Mouse (Mus musculus): ENCODE data around the gene Mettl16.
A peak's percentile ranks its signal among the peaks of the same experiment; 100 is the strongest.
"Not testable (repeated sequence)": the region's sequence is repeated elsewhere in the genome, so short reads cannot be mapped to it uniquely, and the experiment has no call there.

Mettl16 gene

GRCm38 (mm10) chr11:74771650-74772049, 1.0 kb downstream of the Mettl16 start:
- ATAC-seq (ENCODE audit: insufficient number of reproducible peaks, low FRiP score, low TSS enrichment), result no peak

DNA sequence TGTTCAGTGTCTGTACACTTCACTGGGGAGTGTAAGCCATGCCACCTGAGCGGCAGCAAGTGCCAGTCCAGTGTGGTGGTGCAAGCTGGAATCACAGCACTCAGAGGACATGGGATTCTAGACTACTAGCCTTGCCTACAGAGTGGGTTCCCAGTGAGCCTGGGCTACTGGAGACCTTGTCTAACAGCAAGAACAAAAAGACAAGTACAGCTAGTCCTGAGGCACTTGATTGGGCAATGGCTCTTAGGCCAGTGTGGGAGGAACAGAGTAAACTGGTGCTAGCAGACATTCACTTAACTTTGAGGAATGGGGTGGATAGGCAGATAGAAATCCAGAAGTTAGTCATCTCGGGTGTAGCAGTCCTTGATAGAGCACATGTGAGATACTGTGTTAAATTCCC, 1.8 kb downstream of the Mettl16 start:
- no peak for ATAC-seq (ENCODE audit: insufficient number of reproducible peaks, low FRiP score, low TSS enrichment)

DNA sequence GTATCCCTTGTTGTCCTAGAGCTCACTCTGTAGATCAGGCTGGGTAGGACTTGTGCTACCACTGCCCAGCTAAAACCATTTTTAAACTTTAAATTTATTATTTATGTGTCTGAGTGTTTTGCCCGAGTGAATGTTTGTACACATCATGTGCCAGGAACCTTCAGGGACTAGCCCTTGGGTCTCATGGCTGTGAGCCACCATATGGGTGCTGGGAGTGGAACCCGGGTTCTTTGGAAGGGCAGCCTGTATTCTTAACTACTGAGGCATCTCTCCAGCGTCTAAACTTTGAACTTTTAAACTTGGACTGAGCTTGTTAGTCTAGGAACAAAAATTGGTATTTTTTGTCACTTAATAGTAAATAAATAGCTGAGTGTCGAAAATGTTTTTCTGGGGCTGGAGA, 22.2 kb downstream of the Mettl16 start:
- no peak for ATAC-seq (ENCODE audit: insufficient number of reproducible peaks, low FRiP score, low TSS enrichment)

- ATAC-seq (ENCODE audit: insufficient number of reproducible peaks, low FRiP score, low TSS enrichment), result no peak
Measured at GRCm38 (mm10) chr11:74800658-74801057, 30.0 kb downstream of the Mettl16 start.

- ATAC-seq (ENCODE audit: insufficient number of reproducible peaks, low FRiP score, low TSS enrichment), result no peak
Measured at GRCm38 (mm10) chr11:74804081-74804627, 33.5 kb downstream of the Mettl16 start.

GRCm38 (mm10) chr11:74807246-74807882, 36.7 kb downstream of the Mettl16 start:
- ATAC-seq (ENCODE audit: insufficient number of reproducible peaks, low FRiP score, low TSS enrichment), result no peak

DNA sequence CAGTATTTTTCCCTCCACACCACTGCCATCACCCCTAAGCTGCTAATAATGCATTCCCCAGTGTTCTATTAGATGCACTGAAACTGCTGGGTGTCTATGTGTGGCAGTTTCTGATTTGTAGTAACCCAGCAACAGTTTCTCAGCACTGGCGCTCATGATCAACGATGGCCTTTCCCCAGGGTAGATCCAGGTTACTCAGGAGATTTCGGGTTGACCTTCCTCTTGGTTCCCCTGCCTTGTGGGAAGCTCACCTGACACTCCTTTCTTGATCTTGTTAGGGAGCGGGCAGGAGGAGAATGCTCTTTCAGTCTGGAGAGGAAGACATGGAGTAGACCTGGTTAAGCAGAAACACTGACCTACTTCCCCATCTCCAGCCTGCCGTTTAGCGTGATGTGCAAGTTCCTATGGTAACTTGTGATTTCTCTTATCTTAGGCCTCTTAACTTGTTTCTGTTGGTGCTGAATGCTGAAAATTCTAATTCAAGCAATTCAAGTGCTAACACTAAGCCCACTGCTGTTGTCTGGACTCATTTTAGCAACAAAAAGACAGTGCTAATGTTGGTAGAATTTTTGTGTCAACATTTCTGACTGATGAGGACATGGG, 37.7 kb downstream of the Mettl16 start:
- ATAC-seq (ENCODE audit: insufficient number of reproducible peaks, low FRiP score, low TSS enrichment), result no peak

DNA sequence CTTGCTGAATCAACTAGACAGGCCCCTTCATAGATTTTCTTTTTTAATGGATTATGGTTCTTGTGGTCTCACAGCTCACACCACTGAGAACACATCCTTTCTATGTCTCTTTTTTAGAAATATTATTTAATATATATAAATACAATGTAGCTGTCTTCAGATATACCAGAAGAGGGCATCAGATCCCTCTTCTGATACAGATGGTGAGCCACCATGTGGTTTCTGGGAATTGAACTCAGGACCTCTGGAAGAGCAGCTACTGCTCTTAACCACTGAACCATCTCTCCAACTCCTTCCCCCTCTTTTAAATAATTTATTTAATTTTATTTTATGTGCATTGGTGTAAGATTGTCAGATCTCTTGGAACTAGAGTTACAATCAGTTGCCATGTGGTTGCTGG, 39.5 kb downstream of the Mettl16 start:
- no peak for ATAC-seq (ENCODE audit: insufficient number of reproducible peaks, low FRiP score, low TSS enrichment)

DNA sequence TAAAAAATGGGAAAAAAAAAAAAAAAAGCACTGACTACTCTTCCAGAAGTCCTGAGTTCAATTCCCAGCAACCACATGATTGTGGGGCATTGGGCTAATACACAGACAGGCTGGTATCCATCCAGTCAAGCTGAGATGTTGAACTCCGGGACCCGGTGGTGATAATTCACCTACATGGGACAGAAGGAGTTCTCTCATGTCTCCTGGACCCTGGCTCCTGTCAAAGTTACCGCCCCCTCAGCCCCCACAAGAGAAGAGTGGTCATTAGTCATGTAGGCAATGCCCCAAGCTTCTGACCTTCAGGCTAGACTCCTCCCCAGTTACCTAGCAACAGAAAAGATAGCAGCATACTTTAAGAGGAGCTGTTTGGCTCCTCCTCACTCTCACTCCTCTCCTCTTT, 40.4 kb downstream of the Mettl16 start:
- ATAC-seq (ENCODE audit: insufficient number of reproducible peaks, low FRiP score, low TSS enrichment), result not testable (repeated sequence)

DNA sequence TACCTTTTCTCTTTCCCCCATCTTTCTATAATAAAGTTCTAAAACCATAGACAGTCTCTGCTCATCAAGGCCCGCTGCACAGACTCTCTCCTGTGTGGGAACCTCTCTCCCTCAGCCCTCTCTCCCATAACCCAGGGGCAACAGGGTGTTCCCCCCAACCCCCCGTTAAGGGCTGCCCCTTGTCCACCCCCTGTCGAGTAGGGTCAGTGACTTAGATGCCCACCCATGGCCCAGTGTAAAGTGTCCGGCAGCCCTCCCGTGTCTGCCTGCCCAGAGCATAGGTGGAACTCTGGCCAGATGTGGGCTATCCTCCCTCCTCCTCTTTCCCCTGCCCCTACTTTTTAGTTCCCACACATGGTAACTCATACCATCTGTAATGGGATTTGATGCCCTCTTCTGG, 40.9 kb downstream of the Mettl16 start:
- no peak for ATAC-seq (ENCODE audit: insufficient number of reproducible peaks, low FRiP score, low TSS enrichment)

- ATAC-seq (ENCODE audit: insufficient number of reproducible peaks, low FRiP score, low TSS enrichment), result no peak
Measured at GRCm38 (mm10) chr11:74815795-74816194, 45.2 kb downstream of the Mettl16 start.

- no peak for ATAC-seq (ENCODE audit: insufficient number of reproducible peaks, low FRiP score, low TSS enrichment)
Measured at GRCm38 (mm10) chr11:74820921-74821320, 50.3 kb downstream of the Mettl16 start.

DNA sequence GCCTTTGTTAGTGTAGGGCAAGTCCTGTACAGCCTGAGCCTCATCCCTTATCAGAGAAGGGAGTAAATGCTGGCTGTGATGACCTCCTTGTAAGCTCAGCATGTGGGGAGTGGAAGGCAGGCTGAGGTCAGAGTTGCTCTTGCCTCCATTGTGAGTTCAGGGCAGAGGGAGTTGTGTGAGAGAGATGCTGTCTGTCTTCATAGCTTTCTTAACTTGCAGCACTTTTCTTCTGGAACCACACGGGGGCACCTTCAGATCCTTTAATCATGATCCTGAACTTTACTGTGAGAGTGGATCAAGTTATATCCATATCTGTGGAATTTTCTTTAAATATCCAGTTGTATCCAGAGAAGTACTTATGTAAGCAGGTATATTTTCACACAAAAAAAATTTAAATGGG, 50.8 kb downstream of the Mettl16 start:
- no peak for ATAC-seq (ENCODE audit: insufficient number of reproducible peaks, low FRiP score, low TSS enrichment)

DNA sequence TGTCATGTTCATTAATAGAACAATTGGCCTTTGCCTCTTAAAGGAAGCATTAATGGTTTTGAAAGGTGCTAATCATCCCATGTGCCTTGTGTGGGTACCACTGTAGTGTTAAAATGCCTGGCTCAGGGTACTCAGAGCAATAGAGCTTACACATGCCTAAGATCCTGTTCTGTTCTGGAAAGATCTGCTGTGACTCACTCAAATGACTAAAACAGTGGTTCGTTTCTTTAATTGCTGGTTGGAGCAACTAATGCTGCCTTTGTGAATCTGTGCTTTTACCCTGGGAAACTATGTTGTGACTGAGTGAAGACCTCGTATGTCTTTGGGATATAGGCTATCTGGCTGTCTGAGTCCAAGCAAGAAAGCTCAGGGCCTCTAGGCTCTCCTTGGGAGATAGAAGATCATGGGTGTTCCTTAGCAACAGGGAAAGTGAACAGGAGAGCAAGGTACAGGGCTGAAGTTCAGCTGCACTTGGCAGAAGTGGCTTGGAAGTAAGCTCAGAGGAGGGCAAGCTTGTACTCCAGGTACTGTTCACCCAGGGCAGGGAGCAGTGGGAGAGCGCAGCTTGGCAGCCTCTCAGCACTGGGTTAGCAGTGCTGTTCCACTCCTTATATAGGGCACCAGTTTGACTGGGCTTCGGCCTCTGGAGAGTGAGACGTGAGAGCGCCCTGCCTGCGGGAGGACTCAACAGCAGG, 52.3 kb downstream of the Mettl16 start:
- ATAC-seq (ENCODE audit: insufficient number of reproducible peaks, low FRiP score, low TSS enrichment), result no peak

GRCm38 (mm10) chr11:74826151-74826550, 55.5 kb downstream of the Mettl16 start:
- ATAC-seq (ENCODE audit: insufficient number of reproducible peaks, low FRiP score, low TSS enrichment), result no peak

DNA sequence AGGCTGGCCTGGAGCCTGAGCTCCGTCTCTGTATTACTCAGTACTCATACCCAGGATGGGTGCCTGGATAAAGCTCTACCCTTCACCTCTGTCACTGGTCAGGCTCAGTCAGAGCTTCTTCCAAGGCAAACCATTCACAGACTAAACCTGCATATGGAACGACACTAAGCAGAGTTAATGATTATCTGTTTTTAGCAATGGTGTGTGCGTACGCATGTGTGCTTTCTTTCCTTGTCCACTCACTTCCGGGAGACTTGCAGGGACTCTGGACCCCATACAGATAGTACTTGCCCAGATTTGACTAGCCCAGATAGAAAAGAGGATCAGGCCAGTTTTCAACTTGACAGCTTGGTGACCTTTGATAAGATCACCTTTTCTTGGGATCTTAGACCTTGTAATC, 56.1 kb downstream of the Mettl16 start:
- no peak for ATAC-seq (ENCODE audit: insufficient number of reproducible peaks, low FRiP score, low TSS enrichment)

GRCm38 (mm10) chr11:74827791-74828403, 57.3 kb downstream of the Mettl16 start:
- no peak for ATAC-seq (ENCODE audit: insufficient number of reproducible peaks, low FRiP score, low TSS enrichment)

DNA sequence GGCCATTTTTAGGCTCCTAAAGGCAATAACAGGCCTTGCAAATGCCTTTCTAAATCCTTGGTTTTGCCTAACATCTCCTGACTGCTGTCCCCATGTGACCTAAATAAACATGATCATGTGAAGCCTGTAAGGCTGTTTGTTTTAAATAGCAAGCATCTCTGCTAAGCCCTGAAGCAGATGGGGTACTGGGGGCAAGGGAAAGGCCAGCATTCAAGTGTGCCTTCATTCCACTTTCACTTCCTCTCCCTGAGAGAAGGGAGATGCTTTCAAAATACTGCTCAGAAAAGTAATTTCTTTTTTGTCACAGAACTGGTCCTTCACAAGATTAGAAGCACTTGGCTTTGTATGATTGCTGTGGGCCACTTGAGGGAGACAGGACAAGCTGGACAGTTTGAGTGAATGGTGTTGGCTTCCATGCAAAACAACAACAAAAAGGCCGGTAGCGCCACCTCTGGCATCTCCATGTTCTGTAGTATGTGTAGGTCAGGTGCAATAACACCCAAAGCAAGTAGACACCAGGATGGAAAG, 57.8 kb downstream of the Mettl16 start:
- no peak for ATAC-seq (ENCODE audit: insufficient number of reproducible peaks, low FRiP score, low TSS enrichment)

GRCm38 (mm10) chr11:74828965-74829550, 58.4 kb downstream of the Mettl16 start:
- no peak for ATAC-seq (ENCODE audit: insufficient number of reproducible peaks, low FRiP score, low TSS enrichment)

DNA sequence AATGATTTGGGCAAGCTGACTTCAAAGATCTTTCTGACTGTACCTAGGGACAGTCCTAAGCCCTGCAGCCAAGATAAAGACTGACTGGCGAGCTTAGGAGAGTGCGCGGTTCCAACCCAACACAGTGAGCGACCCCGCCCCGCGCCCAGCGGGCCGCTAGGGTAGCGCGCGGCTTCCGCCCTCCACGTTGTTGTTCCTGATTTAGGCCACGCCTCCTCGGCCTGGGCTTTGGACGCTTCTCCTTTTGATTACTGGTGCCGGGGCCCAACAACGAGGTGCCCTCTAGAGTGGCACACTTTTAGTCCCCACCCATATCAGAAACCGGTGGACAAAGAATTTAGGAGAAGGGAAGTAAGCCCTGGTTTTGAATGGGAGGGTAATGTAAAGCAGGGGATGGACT, 59.2 kb downstream of the Mettl16 start:
- peak; percentile 21 for ATAC-seq (ENCODE audit: insufficient number of reproducible peaks, low FRiP score, low TSS enrichment)
